Mouse (Mus musculus): ENCODE measurements around the gene Ccnjl. TPM values are rescaled to one million over a fixed set of nuclear protein-coding genes. Genes with fewer than 3 reads are reported as not detected.

Gene Ccnjl
- 7.7 and 8.7 TPM in 2 replicates for polyA plus RNA-seq (2014; fragmentation: Nextera tagmentation; extraction: Ambion mirVana)

- DNase-seq (ENCODE audit: low spot score) (peak; percentile 85), ATAC-seq (peak; percentile 92)
- H3K27ac ChIP-seq (ENCODE audit: low read depth, low read length): peak within 1 kb of the TSS; percentile 65; the same call in 1 of the 2 replicates
- peak within 1 kb of the TSS; percentile 71 for H3K4me3 ChIP-seq (ENCODE audit: low read depth, low read length)
- no peaks in the 10 kb centered on the region for H3K9me3 ChIP-seq (replicated peaks; ENCODE audit: control insufficient read depth, low read length)
- H3K27me3 ChIP-seq (replicated peaks; ENCODE audit: control insufficient read depth, insufficient read depth, low read length): no peaks in the 10 kb centered on the region
- peaks cover 9% of the 10 kb centered on the region for H3K36me3 ChIP-seq (ENCODE audit: control insufficient read depth, insufficient read depth, low read length)
- H3K9ac ChIP-seq (ENCODE audit: low read length): peak within 1 kb of the TSS; percentile 82
- peak within 1 kb of the TSS; percentile 88 for H3K4me2 ChIP-seq (ENCODE audit: low read length)
- under 1% methylated on average over 79 of the region's 79 CpGs for WGBS
- 0 out of 2 replicates have a peak, but pooled peaks cover 2% of the 10 kb centered on the region for H3K4me1 ChIP-seq (ENCODE audit: control insufficient read depth, insufficient read depth, low read length)
Measured at GRCm38 (mm10) chr11:43528683-43529499, at the start of gene Ccnjl. Ccnjl (plus strand) TSS chr11:43528784.

DNA sequence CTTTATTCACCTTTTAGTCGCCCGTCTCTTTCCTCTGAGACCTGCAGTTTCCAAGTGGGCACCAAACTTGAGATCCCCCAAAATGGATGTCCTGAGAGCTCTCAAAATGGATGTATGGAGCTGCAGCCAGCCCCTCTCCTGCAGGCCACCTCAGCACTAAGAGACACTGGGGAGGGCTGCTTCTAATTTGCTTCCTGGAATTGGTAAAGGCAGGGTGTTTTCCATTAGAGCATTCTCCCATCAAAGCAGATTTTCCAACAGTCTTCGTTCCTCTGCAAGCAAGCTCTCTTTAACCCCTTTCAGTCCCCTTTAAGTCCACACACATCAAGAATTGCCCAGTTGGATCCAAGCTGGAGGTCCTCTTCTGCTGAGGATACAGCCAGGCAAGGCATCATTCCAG is 49.2 kb upstream of the Ccnjl start:
- H3K36me3 ChIP-seq (ENCODE audit: control insufficient read depth, insufficient read depth, low read length): no peaks in the 10 kb centered on the region
- no peaks in the 10 kb centered on the region for H3K27me3 ChIP-seq (replicated peaks; ENCODE audit: control insufficient read depth, insufficient read depth, low read length)
- H3K4me2 ChIP-seq (ENCODE audit: low read length): no peak overlapping the region
- WGBS: 89% methylated on average over 3 of the region's 3 CpGs
- peaks cover 2% of the 10 kb centered on the region; the same call in 1 of the 2 replicates for H3K4me1 ChIP-seq (ENCODE audit: control insufficient read depth, insufficient read depth, low read length)
- H3K9me3 ChIP-seq (replicated peaks; ENCODE audit: control insufficient read depth, low read length): no peaks in the 10 kb centered on the region
- no peak overlapping the region for H3K9ac ChIP-seq (ENCODE audit: low read length)
- no peak for ATAC-seq
- no peak overlapping the region for H3K27ac ChIP-seq (ENCODE audit: low read depth, low read length)
- no peak overlapping the region for H3K4me3 ChIP-seq (ENCODE audit: low read depth, low read length)
- DNase-seq (ENCODE audit: low spot score): no peak

- no peak for DNase-seq (ENCODE audit: low spot score)
- no peaks in the 10 kb centered on the region for H3K9me3 ChIP-seq (replicated peaks; ENCODE audit: control insufficient read depth, low read length)
- H3K4me2 ChIP-seq (ENCODE audit: low read length): no peak overlapping the region
- H3K27me3 ChIP-seq (replicated peaks; ENCODE audit: control insufficient read depth, insufficient read depth, low read length): no peaks in the 10 kb centered on the region
- H3K27ac ChIP-seq (ENCODE audit: low read depth, low read length): no peak overlapping the region
- no peaks in the 10 kb centered on the region for H3K4me1 ChIP-seq (ENCODE audit: control insufficient read depth, insufficient read depth, low read length)
- 59% methylated on average over 5 of the region's 5 CpGs for WGBS
- H3K4me3 ChIP-seq (ENCODE audit: low read depth, low read length): no peak overlapping the region
- H3K36me3 ChIP-seq (ENCODE audit: control insufficient read depth, insufficient read depth, low read length): no peaks in the 10 kb centered on the region
- ATAC-seq: no peak
- no peak overlapping the region for H3K9ac ChIP-seq (ENCODE audit: low read length)
Measured at GRCm38 (mm10) chr11:43480561-43480960, 48.0 kb upstream of the Ccnjl start.

DNA sequence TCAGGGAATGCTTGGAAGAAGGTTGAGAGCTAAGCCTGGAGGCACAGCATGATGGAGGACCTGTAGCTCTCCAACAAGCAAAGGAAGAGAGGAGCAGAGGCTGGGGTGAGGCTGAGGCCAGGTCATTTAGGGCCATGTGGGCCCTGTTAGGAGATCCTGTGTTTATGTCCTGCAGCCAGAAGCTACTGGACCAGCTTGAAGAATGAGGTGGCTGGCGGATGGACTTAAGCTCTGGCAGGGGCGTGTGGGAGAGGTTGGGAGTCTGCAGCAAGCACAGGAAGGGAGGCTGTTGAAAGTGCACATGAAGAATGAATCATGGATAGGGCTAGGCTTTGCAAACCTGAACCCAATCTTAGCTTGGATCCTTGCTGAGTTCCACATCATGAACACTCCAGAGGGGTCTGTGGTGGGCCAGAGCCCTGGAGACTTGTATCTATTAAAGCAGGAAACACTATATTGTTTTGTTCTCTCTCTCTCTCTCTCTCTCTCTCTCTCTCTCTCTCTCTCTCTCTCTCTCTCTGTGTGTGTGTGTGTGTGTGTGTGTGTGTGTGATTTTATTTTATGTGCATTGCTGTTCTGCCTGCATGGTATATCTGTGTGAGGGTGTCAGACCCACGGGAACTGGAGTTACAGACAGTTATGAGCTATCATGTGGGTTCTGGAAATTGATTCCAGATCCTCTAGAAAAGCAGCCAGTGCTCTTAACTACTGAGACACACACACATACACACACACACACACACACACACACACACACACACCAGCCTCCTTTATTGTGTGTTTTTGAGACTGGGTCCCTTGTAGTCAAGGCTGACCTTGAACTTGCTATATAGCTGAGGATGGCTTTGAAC is 46.7 kb upstream of the Ccnjl start:
- ATAC-seq (no peak), DNase-seq (ENCODE audit: low spot score) (no peak)
- H3K27me3 ChIP-seq (replicated peaks; ENCODE audit: control insufficient read depth, insufficient read depth, low read length): no peaks in the 10 kb centered on the region
- no peak overlapping the region for H3K4me3 ChIP-seq (ENCODE audit: low read depth, low read length)
- no peaks in the 10 kb centered on the region for H3K4me1 ChIP-seq (ENCODE audit: control insufficient read depth, insufficient read depth, low read length)
- H3K27ac ChIP-seq (ENCODE audit: low read depth, low read length): no peak overlapping the region
- WGBS: 71% methylated on average over 3 of the region's 3 CpGs
- no peak overlapping the region for H3K4me2 ChIP-seq (ENCODE audit: low read length)
- H3K9ac ChIP-seq (ENCODE audit: low read length): no peak overlapping the region
- H3K9me3 ChIP-seq (replicated peaks; ENCODE audit: control insufficient read depth, low read length): no peaks in the 10 kb centered on the region
- H3K36me3 ChIP-seq (ENCODE audit: control insufficient read depth, insufficient read depth, low read length): no peaks in the 10 kb centered on the region

GRCm38 (mm10) chr11:43483122-43483792 is 45.3 kb upstream of the Ccnjl start:
- no peaks in the 10 kb centered on the region for H3K36me3 ChIP-seq (ENCODE audit: control insufficient read depth, insufficient read depth, low read length)

GRCm38 (mm10) chr11:43484057-43484456 is 44.5 kb upstream of the Ccnjl start:
- no peak for ATAC-seq
- H3K27me3 ChIP-seq (replicated peaks; ENCODE audit: control insufficient read depth, insufficient read depth, low read length): no peaks in the 10 kb centered on the region

More at GRCm38 (mm10) chr11:43483122-43483792, 45.3 kb upstream of the Ccnjl start:
- Histone ChIP-seq H3K27me3 (replicated peaks; ENCODE audit: control insufficient read depth, insufficient read depth, low read length) (no peaks in the 10 kb centered on the region), H3K9me3 (replicated peaks; ENCODE audit: control insufficient read depth, low read length) (no peaks in the 10 kb centered on the region), H3K9ac (ENCODE audit: low read length) (no peak overlapping the region), H3K4me1 (ENCODE audit: control insufficient read depth, insufficient read depth, low read length) (no peaks in the 10 kb centered on the region), H3K4me3 (ENCODE audit: low read depth, low read length) (no peak overlapping the region), H3K4me2 (ENCODE audit: low read length) (no peak overlapping the region), H3K27ac (ENCODE audit: low read depth, low read length) (no peak overlapping the region)
- WGBS: 78% methylated on average over 6 of the region's 6 CpGs
- no peak for ATAC-seq
- no peak for DNase-seq (ENCODE audit: low spot score)

GRCm38 (mm10) chr11:43484652-43485051 is 43.9 kb upstream of the Ccnjl start:
- WGBS: 44% methylated on average over 11 of the region's 11 CpGs
- Histone ChIP-seq H3K4me2 (ENCODE audit: low read length) (no peak overlapping the region), H3K9ac (ENCODE audit: low read length) (no peak overlapping the region), H3K27me3 (replicated peaks; ENCODE audit: control insufficient read depth, insufficient read depth, low read length) (no peaks in the 10 kb centered on the region), H3K9me3 (replicated peaks; ENCODE audit: control insufficient read depth, low read length) (no peaks in the 10 kb centered on the region), H3K36me3 (ENCODE audit: control insufficient read depth, insufficient read depth, low read length) (no peaks in the 10 kb centered on the region), H3K27ac (ENCODE audit: low read depth, low read length) (no peak overlapping the region), H3K4me3 (ENCODE audit: low read depth, low read length) (no peak overlapping the region), H3K4me1 (ENCODE audit: control insufficient read depth, insufficient read depth, low read length) (no peaks in the 10 kb centered on the region)
- no peak for DNase-seq (ENCODE audit: low spot score)
- ATAC-seq: no peak; the same call in 1 of the 2 replicates

More at GRCm38 (mm10) chr11:43484057-43484456, 44.5 kb upstream of the Ccnjl start:
- 83% methylated on average over 4 of the region's 4 CpGs for WGBS
- no peak overlapping the region for H3K27ac ChIP-seq (ENCODE audit: low read depth, low read length)
- no peak overlapping the region for H3K4me3 ChIP-seq (ENCODE audit: low read depth, low read length)
- no peaks in the 10 kb centered on the region for H3K9me3 ChIP-seq (replicated peaks; ENCODE audit: control insufficient read depth, low read length)
- H3K36me3 ChIP-seq (ENCODE audit: control insufficient read depth, insufficient read depth, low read length): no peaks in the 10 kb centered on the region
- no peak overlapping the region for H3K9ac ChIP-seq (ENCODE audit: low read length)
- DNase-seq (ENCODE audit: low spot score): no peak
- no peak overlapping the region for H3K4me2 ChIP-seq (ENCODE audit: low read length)
- no peaks in the 10 kb centered on the region for H3K4me1 ChIP-seq (ENCODE audit: control insufficient read depth, insufficient read depth, low read length)

GRCm38 (mm10) chr11:43485855-43486254 is 42.7 kb upstream of the Ccnjl start:
- H3K4me1 ChIP-seq (ENCODE audit: control insufficient read depth, insufficient read depth, low read length): no peaks in the 10 kb centered on the region
- ATAC-seq (no peak), DNase-seq (ENCODE audit: low spot score) (no peak)
- H3K36me3 ChIP-seq (ENCODE audit: control insufficient read depth, insufficient read depth, low read length): no peaks in the 10 kb centered on the region
- no peaks in the 10 kb centered on the region for H3K27me3 ChIP-seq (replicated peaks; ENCODE audit: control insufficient read depth, insufficient read depth, low read length)
- 87% methylated on average over 9 of the region's 9 CpGs for WGBS
- H3K4me3 ChIP-seq (ENCODE audit: low read depth, low read length): no peak overlapping the region
- H3K9ac ChIP-seq (ENCODE audit: low read length): no peak overlapping the region
- no peak overlapping the region for H3K27ac ChIP-seq (ENCODE audit: low read depth, low read length)
- H3K4me2 ChIP-seq (ENCODE audit: low read length): no peak overlapping the region
- no peaks in the 10 kb centered on the region for H3K9me3 ChIP-seq (replicated peaks; ENCODE audit: control insufficient read depth, low read length)

Data from forebrain, embryonic 14.5 days (tissue).